ENCODE assay signal across 7 mouse cellular contexts in the genomic region with DNA sequence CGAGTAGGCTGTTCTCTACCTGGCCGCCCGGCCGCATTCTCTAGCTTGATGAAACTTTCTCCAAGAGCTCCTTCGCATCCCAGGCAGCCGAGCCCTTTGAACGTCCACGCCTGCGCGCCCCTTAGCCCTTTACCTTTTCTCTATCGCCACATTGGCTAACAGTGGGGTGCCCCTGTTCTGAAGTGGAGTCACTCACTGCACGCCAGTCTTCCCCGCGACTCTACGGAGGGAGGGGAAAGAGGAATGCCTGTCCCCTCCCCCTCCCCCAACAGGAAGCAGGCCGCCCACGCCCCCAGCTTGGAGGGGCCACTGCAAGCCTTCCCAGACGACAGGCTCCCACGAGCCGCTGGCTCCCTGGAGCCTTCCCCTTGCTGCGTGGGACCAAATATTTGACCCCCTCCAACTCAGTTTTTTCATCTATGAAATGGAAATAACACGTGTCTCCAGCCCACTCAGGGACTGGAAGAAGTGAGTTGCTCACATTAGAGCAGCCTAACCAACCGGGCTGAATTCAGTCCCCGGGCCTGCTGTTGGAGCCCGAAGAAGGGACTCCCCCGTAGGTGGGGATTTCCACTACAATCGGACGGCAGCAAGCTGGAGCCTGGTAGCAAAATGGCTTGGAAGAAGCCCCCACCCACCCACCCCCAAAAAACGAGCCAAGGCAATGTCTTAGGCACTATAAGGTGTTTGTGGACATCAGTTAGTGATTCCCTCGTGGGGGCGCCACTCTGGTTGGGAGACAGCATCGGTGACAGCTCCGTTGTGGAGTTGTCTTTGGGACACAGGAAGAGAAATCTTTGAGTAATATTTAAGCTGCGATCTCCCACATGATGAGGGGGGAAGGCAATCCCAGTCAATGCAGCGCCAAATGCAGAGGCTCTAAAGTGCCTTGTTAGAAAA. TPM values are rescaled to one million over a fixed set of nuclear protein-coding genes. Genes with fewer than 3 reads are reported as not detected.
DNase-seq lines count a peak whose midpoint lies in the region; ATAC-seq and TF ChIP-seq lines count a peak whose summit lies in the region.

A gene (minus strand): TSS at position 206 of the 900 bp plus-strand sequence.

- no peak within 1 kb of the TSS; the same call in 1 of the 2 replicates for H3K27ac ChIP-seq in ES-Bruce4 (ENCODE audit: insufficient read depth, low read length)
- H3K27ac ChIP-seq in hindbrain, embryonic 13.5 days = peak within 1 kb of the TSS; percentile 64; the same call in 1 of the 2 replicates
- peak within 1 kb of the TSS; percentile 23; the same call in 1 of the 2 replicates for H3K27ac ChIP-seq in limb, embryonic 11.5 days (replicated peaks; ENCODE audit: low read depth, low read length)
- H3K27ac ChIP-seq in midbrain, embryonic 12.5 days (replicated peaks) = no peak within 1 kb of the TSS

- peak within 1 kb of the TSS; percentile 92 for H3K4me2 ChIP-seq in hindbrain, embryonic 13.5 days
- H3K4me2 ChIP-seq in limb, embryonic 11.5 days (ENCODE audit: low read depth, severe bottlenecking) = peak within 1 kb of the TSS; percentile 97
- peak within 1 kb of the TSS; percentile 79 for H3K4me2 ChIP-seq in midbrain, embryonic 12.5 days (replicated peaks)

- no peaks in the 10 kb centered on the region for H3K27me3 ChIP-seq in ES-Bruce4 (ENCODE audit: control insufficient read depth, insufficient read depth, low read length, poor library complexity, severe bottlenecking)
- H3K27me3 ChIP-seq in hindbrain, embryonic 13.5 days = peaks cover 78% of the 10 kb centered on the region
- H3K27me3 ChIP-seq in limb, embryonic 11.5 days (ENCODE audit: control insufficient read depth, insufficient read depth, low read length) = peaks cover 11% of the 10 kb centered on the region; the same call in 1 of the 2 replicates
- H3K27me3 ChIP-seq in midbrain, embryonic 12.5 days = peaks cover 70% of the 10 kb centered on the region

- H3K4me3 ChIP-seq in ES-Bruce4 (ENCODE audit: low read depth, low read length) = peak within 1 kb of the TSS; percentile 85
- H3K4me3 ChIP-seq in hindbrain, embryonic 13.5 days = peak within 1 kb of the TSS; percentile 67
- peak within 1 kb of the TSS; percentile 74 for H3K4me3 ChIP-seq in limb, embryonic 11.5 days (ENCODE audit: low read depth, low read length)
- peak within 1 kb of the TSS; percentile 54 for H3K4me3 ChIP-seq in midbrain, embryonic 12.5 days

- no peaks in the 10 kb centered on the region for H3K36me3 ChIP-seq in ES-Bruce4 (ENCODE audit: control insufficient read depth, insufficient read depth, low read length, poor library complexity, severe bottlenecking)
- H3K36me3 ChIP-seq in hindbrain, embryonic 13.5 days = no peaks in the 10 kb centered on the region
- no peaks in the 10 kb centered on the region for H3K36me3 ChIP-seq in limb, embryonic 11.5 days (ENCODE audit: control insufficient read depth, insufficient read depth, low read length)
- H3K36me3 ChIP-seq in midbrain, embryonic 12.5 days = no peaks in the 10 kb centered on the region

- H3K4me1 ChIP-seq in ES-Bruce4 (ENCODE audit: control insufficient read depth, insufficient read depth, low read length) = peaks cover 11% of the 10 kb centered on the region
- H3K4me1 ChIP-seq in hindbrain, embryonic 13.5 days (replicated peaks) = peaks cover 64% of the 10 kb centered on the region
- H3K4me1 ChIP-seq in limb, embryonic 11.5 days (ENCODE audit: control insufficient read depth, insufficient read depth, low read length) = peaks cover 35% of the 10 kb centered on the region
- H3K4me1 ChIP-seq in midbrain, embryonic 12.5 days = peaks cover 52% of the 10 kb centered on the region

- DNase-seq in ZHBTc4 (ENCODE audit: low read depth, low spot score) = peak; percentile 89
- peak; percentile 53 for DNase-seq in gastrocnemius, adult 18-20 months (ENCODE audit: low spot score)
- DNase-seq in limb, embryonic 11.5 days (ENCODE audit: low spot score) = no peak
- peak; percentile 69 to 75 for DNase-seq in thymus, postnatal 36 days

- no peaks in the 10 kb centered on the region for H3K9me3 ChIP-seq in ES-Bruce4 (replicated peaks; ENCODE audit: control insufficient read depth, insufficient read depth, low read length, poor library complexity, severe bottlenecking)
- no peaks in the 10 kb centered on the region for H3K9me3 ChIP-seq in hindbrain, embryonic 13.5 days
- no peaks in the 10 kb centered on the region for H3K9me3 ChIP-seq in limb, embryonic 11.5 days (ENCODE audit: control insufficient read depth, low read length)
- no peaks in the 10 kb centered on the region for H3K9me3 ChIP-seq in midbrain, embryonic 12.5 days

- peak; percentile 12; the same call in 1 of the 2 replicates for ATAC-seq in hindbrain, embryonic 13.5 days (ENCODE audit: low FRiP score)
- ATAC-seq in limb, embryonic 11.5 days (ENCODE audit: insufficient number of reproducible peaks, low FRiP score, low TSS enrichment, low read depth) = peak; percentile 4; the same call in 1 of the 2 replicates
- no peak; the same call in 1 of the 2 replicates for ATAC-seq in midbrain, embryonic 12.5 days (ENCODE audit: low FRiP score, low read depth)

- H3K9ac ChIP-seq in ES-Bruce4 (ENCODE audit: low read depth, poor library complexity, severe bottlenecking) = peak within 1 kb of the TSS; percentile 94
- peak within 1 kb of the TSS; percentile 80 for H3K9ac ChIP-seq in hindbrain, embryonic 13.5 days
- peak within 1 kb of the TSS; percentile 64 for H3K9ac ChIP-seq in limb, embryonic 11.5 days (ENCODE audit: low read length)
- peak within 1 kb of the TSS; percentile 75 for H3K9ac ChIP-seq in midbrain, embryonic 12.5 days (replicated peaks)

- TF ChIP-seq CTCF in ES-Bruce4 (IDR thresholded peaks at IDR 0.05; ENCODE audit: low read depth, low read length) = no peak

- TF ChIP-seq EP300 in ES-Bruce4 (IDR thresholded peaks at IDR 0.05; ENCODE audit: insufficient read depth, low read depth, low read length) = peak; percentile 50; the same call in 1 of the 2 replicates

- WGBS in hindbrain, embryonic 13.5 days = under 1% methylated on average over 35 of the region's 35 CpGs
- under 1% methylated on average over 35 of the region's 35 CpGs for WGBS in limb, embryonic 11.5 days
- 1% methylated on average over 35 of the region's 35 CpGs for WGBS in midbrain, embryonic 12.5 days

- no peak for TF ChIP-seq POLR2A in ES-Bruce4 (IDR thresholded peaks at IDR 0.05; ENCODE audit: insufficient read depth, low read length)

RNA-seq across cellular contexts. Expression of the gene that starts here (rescaled TPM):
- 8.0 and 8.5 TPM in 2 replicates for polyA plus RNA-seq in ES-Bruce4 (2011; ENCODE audit: insufficient read depth, insufficient read length, low read depth, missing spikeins)
- 10 to 100 TPM; 11.4 to 13.0 TPM for total RNA-seq in gastrocnemius, adult 18-20 months (2021)
- polyA plus RNA-seq in hindbrain, embryonic 13.5 days (2015; fragmentation: Nextera tagmentation; extraction: Ambion mirVana) = 6.4 and 6.5 TPM in 2 replicates
- 10.2 and 11.0 TPM in 2 replicates for polyA plus RNA-seq in limb, embryonic 11.5 days (2014; fragmentation: Nextera tagmentation; extraction: Ambion mirVana)
- 8.8 and 9.0 TPM in 2 replicates for polyA plus RNA-seq in midbrain, embryonic 12.5 days (2016; fragmentation: Nextera tagmentation; extraction: Ambion mirVana)

Comparison
In these comparisons a context has a peak if more than half of its experiments do, and no peak if none do; other contexts are left out.
1. H3K27ac ChIP-seq: peak in hindbrain, embryonic 13.5 days (single experiment) and limb, embryonic 11.5 days (single experiment); none in ES-Bruce4 (single experiment) and midbrain, embryonic 12.5 days (single experiment).
2. Peak in every context shown above with its lines, with median percentiles within 50 percentile points of each other: H3K4me3 ChIP-seq, H3K9ac ChIP-seq and H3K4me2 ChIP-seq.